Mouse (Mus musculus): ENCODE measurements around the gene Pomt2. TPM values are rescaled to one million over a fixed set of nuclear protein-coding genes. Genes with fewer than 3 reads are reported as not detected.

Pomt2 gene
- polyA plus RNA-seq (2012; rRNA removed), result 21.9 and 22.4 TPM in 2 replicates

- peak; percentile 62 for TF ChIP-seq POLR2A (IDR thresholded peaks at IDR 0.05; ENCODE audit: borderline replicate concordance, insufficient read depth, low read length)
- no peak for TF ChIP-seq CTCF (IDR thresholded peaks at IDR 0.05; ENCODE audit: borderline replicate concordance, insufficient read depth, low read depth, low read length)
Observed at GRCm38 (mm10) chr12:87147395-87148089, at the start of gene Pomt2. Gene Pomt2, minus strand, starts transcription at chr12:87147968.

DNA sequence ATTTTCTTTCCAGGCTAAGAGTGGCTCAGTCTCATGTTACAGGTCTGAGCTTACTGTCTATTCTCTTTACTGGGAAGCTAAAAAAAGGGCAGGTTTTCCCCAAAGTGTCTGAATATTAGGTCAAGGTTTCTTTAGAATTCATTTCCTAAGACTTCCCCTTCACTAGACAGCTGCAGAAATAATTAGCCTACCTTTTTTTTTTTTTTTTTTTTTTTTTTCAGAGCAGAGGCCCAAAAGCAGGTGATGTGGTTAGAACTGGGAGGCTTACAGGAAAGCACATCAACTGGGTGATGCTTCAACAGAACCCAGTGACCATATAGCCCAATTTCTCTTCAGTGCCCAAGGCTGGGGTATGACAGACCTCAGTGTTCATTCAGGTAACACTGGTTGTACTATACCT is 48.5 kb upstream of the Pomt2 start:
- TF ChIP-seq CTCF (IDR thresholded peaks at IDR 0.05; ENCODE audit: borderline replicate concordance, insufficient read depth, low read depth, low read length) (no peak), POLR2A (IDR thresholded peaks at IDR 0.05; ENCODE audit: borderline replicate concordance, insufficient read depth, low read length) (no peak)
- Histone ChIP-seq H3K4me1 (ENCODE audit: control insufficient read depth, insufficient read depth, low read length) (0 out of 2 replicates have a peak, but pooled peaks cover 2% of the 10 kb centered on the region), H3K27ac (ENCODE audit: insufficient read depth, low read length) (no peak overlapping the region), H3K4me3 (replicated peaks; ENCODE audit: insufficient read depth, low read depth, low read length) (no peak overlapping the region), H3K27me3 (ENCODE audit: control insufficient read depth, insufficient read depth, low read length) (no peaks in the 10 kb centered on the region)
- DNase-seq, result no peak

More at GRCm38 (mm10) chr12:87147395-87148089, at the start of gene Pomt2:
- Histone ChIP-seq H3K27ac (ENCODE audit: insufficient read depth, low read length) (peak within 1 kb of the TSS; percentile 80), H3K4me3 (replicated peaks; ENCODE audit: insufficient read depth, low read depth, low read length) (peak within 1 kb of the TSS; percentile 100), H3K4me1 (ENCODE audit: control insufficient read depth, insufficient read depth, low read length) (no peaks in the 10 kb centered on the region), H3K27me3 (ENCODE audit: control insufficient read depth, insufficient read depth, low read length) (no peaks in the 10 kb centered on the region)
- DNase-seq, result peak; percentile 93 to 97
- under 1% methylated on average over 61 of the region's 61 CpGs for WGBS

DNA sequence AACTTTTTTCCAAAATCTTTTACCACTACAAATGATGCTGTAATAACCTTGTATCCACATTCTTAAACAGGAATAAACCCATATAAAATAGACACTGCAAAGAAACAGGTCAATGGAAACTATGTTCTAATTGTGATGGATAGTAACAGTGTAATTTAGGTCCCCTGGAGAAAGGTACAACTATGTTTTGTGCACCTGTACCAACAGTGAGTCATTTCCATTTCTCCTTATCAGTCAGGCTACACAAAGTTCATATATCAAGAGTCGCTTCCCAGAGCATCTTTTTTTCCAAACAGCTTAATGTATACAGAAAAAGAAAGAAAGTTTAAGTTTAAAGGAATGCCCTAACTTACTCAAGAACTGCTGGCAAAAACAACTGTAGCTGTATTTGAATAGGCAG is 47.3 kb upstream of the Pomt2 start:
- WGBS, result 94% methylated on average over 1 of the region's 1 CpGs

DNA sequence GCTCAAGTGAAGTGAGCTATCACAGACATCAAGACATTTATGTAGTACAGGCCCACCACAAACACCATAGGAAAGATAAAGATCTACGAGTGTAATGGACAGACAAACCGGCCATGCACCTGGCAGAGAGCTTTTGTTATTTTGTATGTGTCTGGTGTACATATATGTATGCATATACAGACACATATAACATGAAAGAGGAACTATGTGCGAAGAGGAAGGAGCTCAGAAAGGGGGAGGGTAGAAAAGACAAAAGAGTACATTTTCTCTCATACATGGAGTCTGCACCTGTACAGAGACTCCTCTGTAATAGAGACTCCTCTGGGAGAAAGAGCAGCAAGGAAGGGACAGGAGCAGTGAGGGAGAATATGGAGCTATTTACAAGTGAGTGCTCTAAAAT is 45.2 kb upstream of the Pomt2 start:
- no peak for DNase-seq
- TF ChIP-seq CTCF (IDR thresholded peaks at IDR 0.05; ENCODE audit: borderline replicate concordance, insufficient read depth, low read depth, low read length) (no peak), POLR2A (IDR thresholded peaks at IDR 0.05; ENCODE audit: borderline replicate concordance, insufficient read depth, low read length) (no peak)
- H3K4me1 ChIP-seq (ENCODE audit: control insufficient read depth, insufficient read depth, low read length), result peaks cover 5% of the 10 kb centered on the region; the same call in 1 of the 2 replicates
- H3K27ac ChIP-seq (ENCODE audit: insufficient read depth, low read length), result no peak overlapping the region
- no peak overlapping the region for H3K4me3 ChIP-seq (replicated peaks; ENCODE audit: insufficient read depth, low read depth, low read length)
- 91% methylated on average over 3 of the region's 3 CpGs for WGBS
- no peaks in the 10 kb centered on the region for H3K27me3 ChIP-seq (ENCODE audit: control insufficient read depth, insufficient read depth, low read length)

More for the DNA sequence above, 47.3 kb upstream of the Pomt2 start:
- Histone ChIP-seq H3K4me1 (ENCODE audit: control insufficient read depth, insufficient read depth, low read length) (0 out of 2 replicates have a peak, but pooled peaks cover 2% of the 10 kb centered on the region), H3K27me3 (ENCODE audit: control insufficient read depth, insufficient read depth, low read length) (no peaks in the 10 kb centered on the region), H3K27ac (ENCODE audit: insufficient read depth, low read length) (no peak overlapping the region), H3K4me3 (replicated peaks; ENCODE audit: insufficient read depth, low read depth, low read length) (no peak overlapping the region)
- no peak for TF ChIP-seq POLR2A (IDR thresholded peaks at IDR 0.05; ENCODE audit: borderline replicate concordance, insufficient read depth, low read length)
- TF ChIP-seq CTCF (IDR thresholded peaks at IDR 0.05; ENCODE audit: borderline replicate concordance, insufficient read depth, low read depth, low read length), result no peak
- no peak for DNase-seq

DNA sequence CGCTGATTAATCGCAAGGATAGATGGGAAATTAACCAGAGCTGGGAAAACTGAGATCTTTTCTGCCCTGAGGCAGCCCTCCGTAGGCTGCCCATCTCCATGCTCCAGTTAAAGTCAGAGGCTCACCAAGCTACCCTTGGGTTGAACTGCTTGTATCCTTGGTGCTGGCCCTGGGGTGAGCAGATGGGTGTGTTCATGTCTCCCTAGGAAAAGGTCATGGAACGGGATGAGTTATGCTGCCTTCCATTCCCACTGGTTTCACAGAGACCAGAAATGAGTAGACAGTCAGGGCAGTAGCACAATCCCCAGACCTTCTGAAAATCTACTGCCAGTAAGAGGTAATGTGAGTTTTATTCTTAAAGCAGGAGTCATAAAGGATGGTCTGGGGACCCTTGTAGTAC is 29.9 kb upstream of the Pomt2 start:
- no peak overlapping the region for H3K27ac ChIP-seq (ENCODE audit: insufficient read depth, low read length)
- 92% methylated on average over 4 of the region's 4 CpGs for WGBS
- TF ChIP-seq POLR2A (IDR thresholded peaks at IDR 0.05; ENCODE audit: borderline replicate concordance, insufficient read depth, low read length), result no peak
- TF ChIP-seq CTCF (IDR thresholded peaks at IDR 0.05; ENCODE audit: borderline replicate concordance, insufficient read depth, low read depth, low read length), result no peak
- no peak for DNase-seq
- no peak overlapping the region for H3K4me3 ChIP-seq (replicated peaks; ENCODE audit: insufficient read depth, low read depth, low read length)
- no peaks in the 10 kb centered on the region for H3K4me1 ChIP-seq (ENCODE audit: control insufficient read depth, insufficient read depth, low read length)
- H3K27me3 ChIP-seq (ENCODE audit: control insufficient read depth, insufficient read depth, low read length), result no peaks in the 10 kb centered on the region

- no peak for DNase-seq
- WGBS, result 79% methylated on average over 4 of the region's 4 CpGs
- no peak overlapping the region for H3K27ac ChIP-seq (ENCODE audit: insufficient read depth, low read length)
Observed at GRCm38 (mm10) chr12:87175194-87175946, 27.6 kb upstream of the Pomt2 start.

GRCm38 (mm10) chr12:87160815-87161214 is 13.0 kb upstream of the Pomt2 start:
- TF ChIP-seq CTCF (IDR thresholded peaks at IDR 0.05; ENCODE audit: borderline replicate concordance, insufficient read depth, low read depth, low read length) (no peak), POLR2A (IDR thresholded peaks at IDR 0.05; ENCODE audit: borderline replicate concordance, insufficient read depth, low read length) (no peak)
- Histone ChIP-seq H3K27ac (ENCODE audit: insufficient read depth, low read length) (no peak overlapping the region), H3K27me3 (ENCODE audit: control insufficient read depth, insufficient read depth, low read length) (no peaks in the 10 kb centered on the region), H3K4me1 (ENCODE audit: control insufficient read depth, insufficient read depth, low read length) (no peaks in the 10 kb centered on the region), H3K4me3 (replicated peaks; ENCODE audit: insufficient read depth, low read depth, low read length) (no peak overlapping the region)
- 98% methylated on average over 5 of the region's 5 CpGs for WGBS
- DNase-seq, result no peak

More at GRCm38 (mm10) chr12:87175194-87175946, 27.6 kb upstream of the Pomt2 start:
- H3K4me1 ChIP-seq (ENCODE audit: control insufficient read depth, insufficient read depth, low read length), result no peaks in the 10 kb centered on the region
- no peaks in the 10 kb centered on the region for H3K27me3 ChIP-seq (ENCODE audit: control insufficient read depth, insufficient read depth, low read length)
- TF ChIP-seq POLR2A (IDR thresholded peaks at IDR 0.05; ENCODE audit: borderline replicate concordance, insufficient read depth, low read length) (no peak), CTCF (IDR thresholded peaks at IDR 0.05; ENCODE audit: borderline replicate concordance, insufficient read depth, low read depth, low read length) (no peak)
- H3K4me3 ChIP-seq (replicated peaks; ENCODE audit: insufficient read depth, low read depth, low read length), result no peak overlapping the region

All from cerebellum, adult 2 months (tissue).